Mouse (Mus musculus) gastrocnemius, postnatal 25 days (tissue): Measurements from ENCODE around the gene Ulk4. TPM values are rescaled to one million over a fixed set of nuclear protein-coding genes. Genes with fewer than 3 reads are reported as not detected.
A peak's percentile ranks its signal among the peaks of the same experiment; 100 is the strongest.

ENCODE experiments used
- DNase-seq: peaks from one replicate; pipeline ENCODE4 v3.0.0; 2022
- total RNA-seq, 2 experiments: library from RNA; stranded (reverse); gene quantifications; 1 replicate in 1 of 2; 2 replicates in 1 of 2; pipeline ENCODE4 v1.2.3; 2021

Ulk4 gene
- total RNA-seq, 2 experiments from 2014 or later: 0.18 to 0.29 TPM

- DNase-seq: no peak
These were observed 23.1 kb upstream of the Ulk4 start for GRCm38 (mm10) chr9:121299976-121300570.

- no peak for DNase-seq
These were observed 22.3 kb upstream of the Ulk4 start for GRCm38 (mm10) chr9:121299223-121299755.

GRCm38 (mm10) chr9:121298411-121299091 is 21.6 kb upstream of the Ulk4 start:
- DNase-seq: no peak

GRCm38 (mm10) chr9:121298065-121298398 is 21.0 kb upstream of the Ulk4 start:
- no peak for DNase-seq

- DNase-seq: peak; percentile 79
These were observed 20.4 kb upstream of the Ulk4 start, which contains the start of gene Trak1 for GRCm38 (mm10) chr9:121297171-121298064. Trak1 (plus strand) TSS chr9:121297502.

- DNase-seq: no peak
These were observed 18.2 kb upstream of the Ulk4 start for GRCm38 (mm10) chr9:121295221-121295620.

- DNase-seq: no peak
These were observed 16.2 kb upstream of the Ulk4 start for GRCm38 (mm10) chr9:121293187-121293586.

- DNase-seq: no peak
These were observed 14.3 kb upstream of the Ulk4 start for GRCm38 (mm10) chr9:121291275-121291674.

GRCm38 (mm10) chr9:121286325-121286901 is 9.4 kb upstream of the Ulk4 start:
- no peak for DNase-seq

- peak; percentile 68 for DNase-seq
These were observed 8.6 kb upstream of the Ulk4 start for GRCm38 (mm10) chr9:121285341-121286324.

- DNase-seq: no peak
These were observed 7.4 kb upstream of the Ulk4 start for GRCm38 (mm10) chr9:121284422-121284821.

- no peak for DNase-seq
These were observed 6.7 kb upstream of the Ulk4 start for GRCm38 (mm10) chr9:121283620-121284185.

GRCm38 (mm10) chr9:121281891-121282290 is 4.9 kb upstream of the Ulk4 start:
- no peak for DNase-seq

GRCm38 (mm10) chr9:121279216-121279615 is 2.2 kb upstream of the Ulk4 start:
- no peak for DNase-seq

GRCm38 (mm10) chr9:121276745-121277117 is 266 bp downstream of the Ulk4 start:
- no peak for DNase-seq

- DNase-seq: no peak
These were observed 5.4 kb downstream of the Ulk4 start for GRCm38 (mm10) chr9:121271561-121271960.

- DNase-seq: no peak
These were observed 5.8 kb downstream of the Ulk4 start for GRCm38 (mm10) chr9:121271149-121271548.

- DNase-seq: no peak
These were observed 11.7 kb downstream of the Ulk4 start for GRCm38 (mm10) chr9:121265307-121265706.

GRCm38 (mm10) chr9:121257106-121257505 is 19.9 kb downstream of the Ulk4 start:
- DNase-seq: no peak

- DNase-seq: no peak
These were observed 22.2 kb downstream of the Ulk4 start for GRCm38 (mm10) chr9:121254761-121255160.

GRCm38 (mm10) chr9:121253983-121254382 is 23.0 kb downstream of the Ulk4 start:
- peak; percentile 44 for DNase-seq
